Mouse (Mus musculus): Measurements from ENCODE around the gene Itpkb. TPM values are rescaled to one million over a fixed set of nuclear protein-coding genes. Genes with fewer than 3 reads are reported as not detected.

Gene Itpkb
- polyA plus RNA-seq, 1 experiment from 2014 or later, result 10.9 TPM

DNA sequence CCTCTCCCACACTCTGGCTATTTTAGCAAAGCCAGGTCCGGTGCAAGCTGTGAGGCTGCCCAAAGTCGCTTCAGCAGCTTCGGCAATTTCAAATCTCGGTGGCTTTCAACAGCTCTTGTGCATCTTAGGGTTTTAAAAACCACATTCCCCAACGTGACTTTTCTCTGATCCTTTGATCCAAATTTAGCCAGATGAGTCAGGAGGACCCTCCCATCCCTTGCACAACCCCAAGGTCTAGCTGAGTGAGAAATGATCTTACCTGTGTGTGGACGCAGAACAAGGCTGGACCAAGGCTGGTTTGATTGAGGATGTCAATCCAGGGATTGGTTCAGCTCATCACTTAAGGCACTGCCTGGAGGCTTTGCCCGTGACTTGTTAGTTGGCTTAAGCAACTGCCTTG lies 80.0 kb downstream of the Itpkb start:
- no peak overlapping the region for H3K9ac ChIP-seq (replicated peaks; ENCODE audit: low read depth, low read length)
- H3K4me3 ChIP-seq (ENCODE audit: low read depth, low read length), result no peak overlapping the region
- H3K36me3 ChIP-seq (ENCODE audit: control insufficient read depth, insufficient read depth, low read length), result peaks cover 7% of the 10 kb centered on the region; the same call in 1 of the 2 replicates
- H3K9me3 ChIP-seq (ENCODE audit: control insufficient read depth, low read depth, low read length), result no peaks in the 10 kb centered on the region
- ATAC-seq (ENCODE audit: insufficient number of reproducible peaks, insufficient read depth, low FRiP score, low read depth), result no peak
- H3K4me1 ChIP-seq (ENCODE audit: control insufficient read depth, insufficient read depth, low read length), result peaks cover 32% of the 10 kb centered on the region
- H3K4me2 ChIP-seq (replicated peaks; ENCODE audit: low read depth, low read length), result no peak overlapping the region
- no peaks in the 10 kb centered on the region for H3K27me3 ChIP-seq (ENCODE audit: control insufficient read depth, insufficient read depth, low read length)
- WGBS, result 75% methylated on average over 7 of the region's 7 CpGs
- no peak overlapping the region for H3K27ac ChIP-seq (ENCODE audit: low read length)

- no peaks in the 10 kb centered on the region for H3K9me3 ChIP-seq (ENCODE audit: control insufficient read depth, low read depth, low read length)
- H3K9ac ChIP-seq (replicated peaks; ENCODE audit: low read depth, low read length), result no peak overlapping the region
- H3K4me2 ChIP-seq (replicated peaks; ENCODE audit: low read depth, low read length), result no peak overlapping the region
- peaks cover 33% of the 10 kb centered on the region; the same call in 1 of the 2 replicates for H3K36me3 ChIP-seq (ENCODE audit: control insufficient read depth, insufficient read depth, low read length)
- ATAC-seq (ENCODE audit: insufficient number of reproducible peaks, insufficient read depth, low FRiP score, low read depth), result no peak
- 38% methylated on average over 4 of the region's 4 CpGs for WGBS
- 0 out of 2 replicates have a peak, but pooled peaks cover 3% of the 10 kb centered on the region for H3K4me1 ChIP-seq (ENCODE audit: control insufficient read depth, insufficient read depth, low read length)
- H3K4me3 ChIP-seq (ENCODE audit: low read depth, low read length), result no peak overlapping the region
- H3K27me3 ChIP-seq (ENCODE audit: control insufficient read depth, insufficient read depth, low read length), result no peaks in the 10 kb centered on the region
- no peak overlapping the region for H3K27ac ChIP-seq (ENCODE audit: low read length)
These were observed 84.8 kb downstream of the Itpkb start for GRCm38 (mm10) chr1:180415064-180415463.

- Histone ChIP-seq H3K36me3 (ENCODE audit: control insufficient read depth, insufficient read depth, low read length) (peaks cover 41% of the 10 kb centered on the region; the same call in 1 of the 2 replicates), H3K27me3 (ENCODE audit: control insufficient read depth, insufficient read depth, low read length) (no peaks in the 10 kb centered on the region), H3K9ac (replicated peaks; ENCODE audit: low read depth, low read length) (no peak overlapping the region)
These were observed 85.6 kb downstream of the Itpkb start for GRCm38 (mm10) chr1:180415836-180416235.

DNA sequence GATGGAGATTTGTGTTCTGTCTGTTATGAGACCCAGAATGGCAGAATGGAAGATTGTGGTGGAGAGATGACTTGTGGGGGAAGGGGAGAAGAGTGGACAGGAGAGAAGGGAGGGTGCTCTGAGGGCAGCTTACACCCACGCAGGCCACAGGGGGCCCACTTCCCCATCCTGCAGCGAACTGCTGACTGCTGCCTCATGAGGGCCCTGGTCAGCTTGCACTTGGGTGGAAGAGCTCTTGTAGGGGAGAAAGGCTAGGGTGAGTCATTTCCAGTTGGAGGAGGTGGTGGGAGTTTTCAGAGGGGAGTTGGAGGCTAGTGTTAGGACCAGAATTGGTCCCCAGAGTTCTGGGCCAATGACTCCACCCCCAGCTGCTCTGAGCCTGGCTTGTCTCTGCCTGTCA lies 86.8 kb downstream of the Itpkb start:
- Histone ChIP-seq H3K4me1 (ENCODE audit: control insufficient read depth, insufficient read depth, low read length) (peaks cover 12% of the 10 kb centered on the region), H3K4me2 (replicated peaks; ENCODE audit: low read depth, low read length) (no peak overlapping the region), H3K9ac (replicated peaks; ENCODE audit: low read depth, low read length) (no peak overlapping the region), H3K27me3 (ENCODE audit: control insufficient read depth, insufficient read depth, low read length) (no peaks in the 10 kb centered on the region), H3K4me3 (ENCODE audit: low read depth, low read length) (no peak overlapping the region), H3K36me3 (ENCODE audit: control insufficient read depth, insufficient read depth, low read length) (peaks cover 43% of the 10 kb centered on the region; the same call in 1 of the 2 replicates), H3K27ac (ENCODE audit: low read length) (no peak overlapping the region), H3K9me3 (ENCODE audit: control insufficient read depth, low read depth, low read length) (no peaks in the 10 kb centered on the region)
- WGBS, result 46% methylated on average over 2 of the region's 2 CpGs
- ATAC-seq (ENCODE audit: insufficient number of reproducible peaks, insufficient read depth, low FRiP score, low read depth), result no peak

More at GRCm38 (mm10) chr1:180415836-180416235, 85.6 kb downstream of the Itpkb start:
- Histone ChIP-seq H3K4me1 (ENCODE audit: control insufficient read depth, insufficient read depth, low read length) (0 out of 2 replicates have a peak, but pooled peaks cover 3% of the 10 kb centered on the region), H3K4me3 (ENCODE audit: low read depth, low read length) (no peak overlapping the region), H3K9me3 (ENCODE audit: control insufficient read depth, low read depth, low read length) (no peaks in the 10 kb centered on the region), H3K27ac (ENCODE audit: low read length) (no peak overlapping the region), H3K4me2 (replicated peaks; ENCODE audit: low read depth, low read length) (no peak overlapping the region)
- 83% methylated on average over 7 of the region's 7 CpGs for WGBS
- no peak for ATAC-seq (ENCODE audit: insufficient number of reproducible peaks, insufficient read depth, low FRiP score, low read depth)

DNA sequence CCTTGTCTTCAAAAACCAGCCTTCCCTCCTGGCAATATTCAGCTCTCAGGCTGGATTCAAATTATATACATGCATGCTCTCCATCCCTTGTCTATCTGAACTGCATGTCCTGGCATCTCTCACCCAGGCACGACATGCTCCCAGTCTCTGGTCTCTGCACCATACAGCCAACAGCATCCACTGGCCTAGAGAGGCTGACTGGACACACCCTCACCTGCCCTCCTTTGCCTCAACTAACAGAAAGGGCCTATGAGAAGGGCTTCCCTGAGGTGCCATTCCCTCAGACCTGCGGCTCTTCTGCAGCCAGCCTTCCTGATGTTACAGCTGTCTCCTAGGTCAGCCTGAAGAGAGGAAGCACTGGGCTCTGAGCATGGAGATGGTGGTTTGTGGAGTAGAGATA lies 88.8 kb downstream of the Itpkb start:
- no peak for ATAC-seq (ENCODE audit: insufficient number of reproducible peaks, insufficient read depth, low FRiP score, low read depth)
- peaks cover 40% of the 10 kb centered on the region; the same call in 1 of the 2 replicates for H3K36me3 ChIP-seq (ENCODE audit: control insufficient read depth, insufficient read depth, low read length)
- H3K4me3 ChIP-seq (ENCODE audit: low read depth, low read length), result no peak overlapping the region
- no peaks in the 10 kb centered on the region for H3K27me3 ChIP-seq (ENCODE audit: control insufficient read depth, insufficient read depth, low read length)
- WGBS, result 88% methylated on average over 2 of the region's 2 CpGs
- H3K9ac ChIP-seq (replicated peaks; ENCODE audit: low read depth, low read length), result no peak overlapping the region
- no peak overlapping the region for H3K4me2 ChIP-seq (replicated peaks; ENCODE audit: low read depth, low read length)
- no peaks in the 10 kb centered on the region for H3K9me3 ChIP-seq (ENCODE audit: control insufficient read depth, low read depth, low read length)
- peaks cover 17% of the 10 kb centered on the region for H3K4me1 ChIP-seq (ENCODE audit: control insufficient read depth, insufficient read depth, low read length)
- H3K27ac ChIP-seq (ENCODE audit: low read length), result no peak overlapping the region

- no peak for ATAC-seq (ENCODE audit: insufficient number of reproducible peaks, insufficient read depth, low FRiP score, low read depth)
- no peak overlapping the region for H3K4me2 ChIP-seq (replicated peaks; ENCODE audit: low read depth, low read length)
- no peak overlapping the region for H3K9ac ChIP-seq (replicated peaks; ENCODE audit: low read depth, low read length)
- 64% methylated on average over 8 of the region's 8 CpGs for WGBS
- H3K27me3 ChIP-seq (ENCODE audit: control insufficient read depth, insufficient read depth, low read length), result no peaks in the 10 kb centered on the region
- no peaks in the 10 kb centered on the region for H3K9me3 ChIP-seq (ENCODE audit: control insufficient read depth, low read depth, low read length)
- peaks cover 17% of the 10 kb centered on the region for H3K4me1 ChIP-seq (ENCODE audit: control insufficient read depth, insufficient read depth, low read length)
- H3K4me3 ChIP-seq (ENCODE audit: low read depth, low read length), result no peak overlapping the region
- H3K36me3 ChIP-seq (ENCODE audit: control insufficient read depth, insufficient read depth, low read length), result peaks cover 35% of the 10 kb centered on the region; the same call in 1 of the 2 replicates
- H3K27ac ChIP-seq (ENCODE audit: low read length), result no peak overlapping the region
These were observed 90.3 kb downstream of the Itpkb start for GRCm38 (mm10) chr1:180420496-180421164.

DNA sequence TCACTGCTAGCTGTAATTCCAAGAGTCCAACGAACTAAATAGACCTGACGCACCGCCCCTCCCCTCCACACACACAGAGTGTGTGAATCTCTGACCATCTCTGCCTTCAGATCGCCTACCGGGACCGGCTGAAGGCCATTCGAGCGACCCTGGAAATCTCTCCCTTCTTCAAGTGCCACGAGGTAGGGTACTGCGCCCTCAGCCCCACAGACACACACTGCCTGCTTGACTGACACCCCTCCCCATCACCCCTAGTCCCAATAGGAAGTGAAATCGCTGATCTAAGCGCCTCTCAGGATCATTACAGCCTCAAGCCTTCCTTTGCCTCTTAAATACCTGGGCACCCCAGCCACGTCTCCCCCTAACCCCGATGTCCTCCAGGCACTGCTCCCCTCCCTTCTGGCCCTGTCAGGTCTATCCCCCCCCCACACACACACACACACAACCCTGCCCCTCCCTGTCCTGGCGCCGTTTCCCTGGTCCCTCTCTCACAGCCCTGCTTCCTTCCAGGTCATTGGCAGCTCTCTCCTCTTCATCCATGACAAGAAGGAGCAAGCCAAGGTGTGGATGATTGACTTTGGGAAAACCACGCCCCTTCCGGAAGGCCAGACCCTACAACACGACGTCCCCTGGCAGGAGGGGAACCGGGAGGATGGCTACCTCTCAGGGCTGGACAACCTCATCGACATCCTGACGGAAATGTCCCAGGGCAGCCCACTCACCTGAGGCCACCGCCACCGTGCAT lies 91.1 kb downstream of the Itpkb start:
- H3K4me3 ChIP-seq (ENCODE audit: low read depth, low read length), result no peak overlapping the region
- H3K27me3 ChIP-seq (ENCODE audit: control insufficient read depth, insufficient read depth, low read length), result no peaks in the 10 kb centered on the region
- ATAC-seq (ENCODE audit: insufficient number of reproducible peaks, insufficient read depth, low FRiP score, low read depth), result no peak
- no peaks in the 10 kb centered on the region for H3K9me3 ChIP-seq (ENCODE audit: control insufficient read depth, low read depth, low read length)
- H3K9ac ChIP-seq (replicated peaks; ENCODE audit: low read depth, low read length), result no peak overlapping the region
- WGBS, result 64% methylated on average over 25 of the region's 25 CpGs
- peaks cover 17% of the 10 kb centered on the region for H3K4me1 ChIP-seq (ENCODE audit: control insufficient read depth, insufficient read depth, low read length)
- no peak overlapping the region for H3K4me2 ChIP-seq (replicated peaks; ENCODE audit: low read depth, low read length)
- no peak overlapping the region; the same call in 1 of the 2 replicates for H3K27ac ChIP-seq (ENCODE audit: low read length)
- H3K36me3 ChIP-seq (ENCODE audit: control insufficient read depth, insufficient read depth, low read length), result peaks cover 30% of the 10 kb centered on the region; the same call in 1 of the 2 replicates

- H3K9ac ChIP-seq (replicated peaks; ENCODE audit: low read depth, low read length), result no peak overlapping the region
- ATAC-seq (ENCODE audit: insufficient number of reproducible peaks, insufficient read depth, low FRiP score, low read depth), result peak; percentile 40; the same call in 1 of the 2 replicates
- 29% methylated on average over 11 of the region's 11 CpGs for WGBS
These were observed 92.0 kb downstream of the Itpkb start for GRCm38 (mm10) chr1:180422076-180422828.

More at GRCm38 (mm10) chr1:180422076-180422828, 92.0 kb downstream of the Itpkb start:
- H3K27me3 ChIP-seq (ENCODE audit: control insufficient read depth, insufficient read depth, low read length), result no peaks in the 10 kb centered on the region
- H3K9me3 ChIP-seq (ENCODE audit: control insufficient read depth, low read depth, low read length), result no peaks in the 10 kb centered on the region
- no peak overlapping the region for H3K4me3 ChIP-seq (ENCODE audit: low read depth, low read length)
- H3K4me1 ChIP-seq (ENCODE audit: control insufficient read depth, insufficient read depth, low read length), result peaks cover 14% of the 10 kb centered on the region
- H3K36me3 ChIP-seq (ENCODE audit: control insufficient read depth, insufficient read depth, low read length), result peaks cover 30% of the 10 kb centered on the region; the same call in 1 of the 2 replicates
- no peak overlapping the region for H3K27ac ChIP-seq (ENCODE audit: low read length)
- H3K4me2 ChIP-seq (replicated peaks; ENCODE audit: low read depth, low read length), result no peak overlapping the region

Data from stomach, embryonic 14.5 days (tissue).